Mouse (Mus musculus) forebrain, postnatal 0 days (tissue): Measurements from ENCODE around the gene Arhgap31. TPM values are rescaled to one million over a fixed set of nuclear protein-coding genes. Genes with fewer than 3 reads are reported as not detected.

Source experiments
- ATAC-seq: fragments of 200-750 bp; cut with Nextera tagmentation; 2 replicates; pipeline ENCODE4 v1.8.0; 2017; ENCODE audit warnings: mild to moderate bottlenecking, moderate library complexity
- DNase-seq: peaks from one replicate; pipeline ENCODE4 v3.0.0-alpha.2; 2015
- H3K27ac ChIP-seq: fragments of 300-500 bp; sonication (generic); 2 replicates; pipeline ENCODE4 v1.5.1; 2014; ENCODE audit warnings: low read depth, mild to moderate bottlenecking, antibody characterized with exemption, low read length, moderate library complexity, mixed read lengths
- H3K27me3 ChIP-seq: fragments of 300-500 bp; sonication (generic); 2 replicates; pipeline ENCODE4 v1.6.1; 2014; ENCODE audit warnings: mild to moderate bottlenecking, low read length, mixed read lengths; ENCODE audit not compliant: insufficient read depth
- H3K36me3 ChIP-seq: fragments of 300-500 bp; sonication (generic); 2 replicates; pipeline ENCODE4 v1.6.1; 2014; ENCODE audit warnings: mild to moderate bottlenecking, moderate library complexity; ENCODE audit not compliant: insufficient read depth
- H3K4me1 ChIP-seq: fragments of 300-500 bp; sonication (generic); 2 replicates; pipeline ENCODE4 v1.6.1; 2014; ENCODE audit warnings: antibody characterized with exemption; ENCODE audit not compliant: insufficient read depth
- H3K4me2 ChIP-seq: fragments of 300-500 bp; sonication (generic); 2 replicates; pipeline ENCODE4 v1.6.1; 2014; ENCODE audit warnings: low read depth, mild to moderate bottlenecking, moderate library complexity
- H3K4me3 ChIP-seq: fragments of 300-500 bp; sonication (generic); 2 replicates; pipeline ENCODE4 v1.5.1; 2014; ENCODE audit warnings: low read depth, low read length, mixed read lengths
- H3K9ac ChIP-seq: fragments of 300-500 bp; sonication (generic); 2 replicates; pipeline ENCODE4 v1.6.1; 2014; ENCODE audit warnings: mild to moderate bottlenecking
- H3K9me3 ChIP-seq: fragments of 300-500 bp; sonication (generic); 2 replicates; pipeline ENCODE4 v1.6.1; 2016; ENCODE audit warnings: low read length
- CTCF ChIP-seq: sonication (generic); IDR thresholded peaks from 2 replicates; pipeline ENCODE4 v1.5.1; 2016; ENCODE audit warnings: antibody characterized with exemption, control low read depth, low read depth
- WGBS: fragments of 180-500 bp; shearing (Covaris S2); extraction: QIAGEN DNeasy Blood & Tissue Kit; methylation state at CpG from one replicate; pipeline ENCODE4 v1.1.7; 2014; 5-methylcytosine and 5-hydroxymethylcytosine counted together
- polyA plus RNA-seq: library from polyadenylated mRNA; unstranded; fragments of >200 nt; fragmentation: Nextera tagmentation; extraction: Ambion mirVana; gene quantifications from 2 replicates; pipeline ENCODE4 v1.2.1, GENCODE M21; 2015
- total RNA-seq: library from RNA; depleted of rRNA; stranded (reverse); fragments of >200 nt; gene quantifications from 2 replicates; pipeline ENCODE4 v1.2.3, GENCODE M21; 2014

Gene Arhgap31
- total and polyA plus RNA-seq, 2 experiments from 2014 or later = 2.4 to 9.6 TPM

GRCm38 (mm10) chr16:38606509-38606908 lies 106.6 kb downstream of the Arhgap31 start:
- Histone ChIP-seq H3K9ac (no peak overlapping the region), H3K9me3 (no peaks in the 10 kb centered on the region), H3K36me3 (no peaks in the 10 kb centered on the region), H3K4me3 (no peak overlapping the region), H3K4me1 (no peaks in the 10 kb centered on the region), H3K4me2 (no peak overlapping the region), H3K27me3 (no peaks in the 10 kb centered on the region), H3K27ac (no peak overlapping the region)
- TF ChIP-seq CTCF = no peak
- DNase-seq (no peak), ATAC-seq (no peak)
- WGBS = 85% methylated on average over 7 of the region's 7 CpGs

GRCm38 (mm10) chr16:38602989-38603804 lies 109.9 kb downstream of the Arhgap31 start:
- Histone ChIP-seq H3K9ac (no peak overlapping the region), H3K36me3 (no peaks in the 10 kb centered on the region), H3K4me3 (no peak overlapping the region), H3K4me2 (no peak overlapping the region), H3K27me3 (no peaks in the 10 kb centered on the region), H3K27ac (no peak overlapping the region), H3K4me1 (no peaks in the 10 kb centered on the region), H3K9me3 (no peaks in the 10 kb centered on the region)
- 55% methylated on average over 11 of the region's 11 CpGs for WGBS
- ATAC-seq = peak; percentile 90
- peak; percentile 13 for DNase-seq
- TF ChIP-seq CTCF = no peak

- WGBS = 69% methylated on average over 11 of the region's 11 CpGs
- H3K9ac ChIP-seq = no peak overlapping the region
These were observed 113.9 kb downstream of the Arhgap31 start for GRCm38 (mm10) chr16:38598986-38599680.

GRCm38 (mm10) chr16:38596651-38597050 lies 116.4 kb downstream of the Arhgap31 start:
- 92% methylated on average over 2 of the region's 2 CpGs for WGBS
- ATAC-seq = no peak
- TF ChIP-seq CTCF = no peak

More at GRCm38 (mm10) chr16:38598986-38599680, 113.9 kb downstream of the Arhgap31 start:
- no peaks in the 10 kb centered on the region for H3K9me3 ChIP-seq
- no peak for TF ChIP-seq CTCF
- H3K4me2 ChIP-seq = no peak overlapping the region
- H3K27me3 ChIP-seq = no peaks in the 10 kb centered on the region
- no peak overlapping the region for H3K4me3 ChIP-seq
- H3K4me1 ChIP-seq = no peaks in the 10 kb centered on the region
- H3K36me3 ChIP-seq = no peaks in the 10 kb centered on the region
- DNase-seq (no peak), ATAC-seq (no peak; the same call in 1 of the 2 replicates)
- no peak overlapping the region for H3K27ac ChIP-seq

GRCm38 (mm10) chr16:38596099-38596498 lies 117.0 kb downstream of the Arhgap31 start:
- ATAC-seq = no peak

More at GRCm38 (mm10) chr16:38596651-38597050, 116.4 kb downstream of the Arhgap31 start:
- no peak overlapping the region for H3K9ac ChIP-seq
- no peaks in the 10 kb centered on the region for H3K4me1 ChIP-seq
- no peaks in the 10 kb centered on the region for H3K27me3 ChIP-seq
- H3K27ac ChIP-seq = no peak overlapping the region
- H3K9me3 ChIP-seq = no peaks in the 10 kb centered on the region
- H3K4me3 ChIP-seq = no peak overlapping the region
- no peak overlapping the region for H3K4me2 ChIP-seq
- DNase-seq = no peak
- peaks cover 9% of the 10 kb centered on the region for H3K36me3 ChIP-seq

GRCm38 (mm10) chr16:38594435-38594834 lies 118.6 kb downstream of the Arhgap31 start:
- TF ChIP-seq CTCF = no peak
- H3K4me3 ChIP-seq = no peak overlapping the region
- no peaks in the 10 kb centered on the region for H3K4me1 ChIP-seq
- DNase-seq (no peak), ATAC-seq (no peak)
- peaks cover 18% of the 10 kb centered on the region for H3K36me3 ChIP-seq
- WGBS = 90% methylated on average over 1 of the region's 1 CpGs
- no peak overlapping the region for H3K9ac ChIP-seq
- H3K27me3 ChIP-seq = no peaks in the 10 kb centered on the region
- no peak overlapping the region for H3K4me2 ChIP-seq
- no peaks in the 10 kb centered on the region for H3K9me3 ChIP-seq
- no peak overlapping the region for H3K27ac ChIP-seq

More at GRCm38 (mm10) chr16:38596099-38596498, 117.0 kb downstream of the Arhgap31 start:
- Histone ChIP-seq H3K27me3 (no peaks in the 10 kb centered on the region), H3K27ac (no peak overlapping the region), H3K4me3 (no peak overlapping the region), H3K36me3 (peaks cover 14% of the 10 kb centered on the region), H3K9me3 (no peaks in the 10 kb centered on the region), H3K4me2 (no peak overlapping the region), H3K9ac (no peak overlapping the region), H3K4me1 (no peaks in the 10 kb centered on the region)
- DNase-seq = no peak
- WGBS = 88% methylated on average over 2 of the region's 2 CpGs
- no peak for TF ChIP-seq CTCF

- DNase-seq (no peak), ATAC-seq (no peak)
- Histone ChIP-seq H3K4me1 (no peaks in the 10 kb centered on the region), H3K9ac (no peak overlapping the region), H3K27ac (no peak overlapping the region), H3K27me3 (no peaks in the 10 kb centered on the region), H3K4me2 (no peak overlapping the region), H3K9me3 (no peaks in the 10 kb centered on the region), H3K4me3 (no peak overlapping the region), H3K36me3 (peaks cover 33% of the 10 kb centered on the region)
- TF ChIP-seq CTCF = no peak
- WGBS = 96% methylated on average over 4 of the region's 4 CpGs
These were observed 120.1 kb downstream of the Arhgap31 start for GRCm38 (mm10) chr16:38592946-38593345.
